Mouse (Mus musculus) urinary bladder, postnatal 25 days (tissue): ENCODE measurements at regions not wholly inside any gene's neighbourhood (a gene's known extent, or its start where the extent isn't known, plus 50 kb on each side); places are given as distances from the start of the nearest gene placed in this dataset.

Experiments
- DNase-seq: peaks from one replicate; pipeline ENCODE4 v3.0.0; 2022; ENCODE audit warnings: low spot score

GRCm38 (mm10) chrX:139392777-139393176 lies 59.3 kb downstream of the Trap1a start:
- DNase-seq, result no peak

GRCm38 (mm10) chrX:139416701-139417100 lies 63.5 kb upstream of the D330045A20Rik start:
- peak; percentile 60 for DNase-seq

DNA sequence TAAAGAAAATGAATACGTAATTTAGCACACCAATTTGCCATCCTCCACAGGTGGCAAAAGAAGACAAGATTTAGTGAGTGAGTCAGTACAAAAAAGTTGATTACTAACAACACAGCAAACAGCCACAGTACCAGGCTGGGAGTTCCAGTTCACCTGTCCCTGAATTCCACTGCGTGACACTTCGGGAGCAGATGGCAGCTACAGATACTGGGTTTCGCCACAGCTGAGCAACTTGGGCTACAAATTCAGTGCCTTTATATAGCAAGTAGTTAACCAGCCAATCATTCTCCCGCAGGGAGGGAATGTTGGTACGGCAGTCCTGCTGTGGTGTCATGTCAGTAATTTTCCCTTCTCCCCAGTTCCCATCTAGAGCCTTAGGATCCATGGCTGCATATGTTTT lies 60.3 kb upstream of the D330045A20Rik start:
- no peak for DNase-seq

DNA sequence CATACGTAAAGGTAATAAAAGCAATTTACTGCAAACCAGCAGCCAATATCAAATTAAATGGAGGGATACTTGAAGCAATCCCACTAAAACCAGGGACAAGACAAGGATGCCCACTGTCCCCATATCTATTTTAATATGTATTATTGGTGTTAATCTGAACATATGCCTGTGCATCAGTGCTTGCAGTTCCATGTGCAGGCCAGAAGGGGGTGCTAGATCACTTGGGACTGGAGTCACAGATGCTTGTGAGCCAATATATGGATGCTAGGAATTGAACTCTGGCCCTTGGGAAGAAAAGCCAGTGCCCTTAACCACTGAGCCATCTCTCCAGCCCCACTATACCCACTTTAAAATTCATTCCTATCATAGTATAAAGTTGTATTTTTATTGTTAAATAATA lies 55.9 kb upstream of the D330045A20Rik start:
- no peak for DNase-seq
